13 mouse cellular contexts compared by ENCODE assay signal in the genomic region with DNA sequence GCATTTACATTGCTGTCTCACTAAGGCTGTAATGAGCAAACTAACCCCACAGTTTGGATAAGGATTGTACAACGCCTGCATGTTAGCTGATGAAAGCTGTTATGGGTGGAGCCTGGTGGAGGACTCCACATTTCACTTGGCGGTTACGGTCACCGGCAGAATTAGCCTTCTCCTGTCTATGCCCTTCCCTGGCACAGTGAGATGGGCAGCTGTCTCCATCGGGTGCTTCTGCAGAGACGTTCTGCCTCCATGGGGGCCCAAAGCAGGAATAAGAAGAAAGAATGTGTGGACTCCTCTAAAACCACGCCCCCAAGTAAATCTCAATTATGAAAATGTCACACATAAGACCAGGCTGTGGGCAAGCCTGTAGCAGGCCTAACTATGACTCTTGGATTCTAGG. TPM values are rescaled to one million over a fixed set of nuclear protein-coding genes. Genes with fewer than 3 reads are reported as not detected.
"Had no signal": no experiment of that assay in that cellular context is flagged by ENCODE, and none has a peak within 500 bp of the region (broad histone marks: within the 10 kb centered on the region; RNA-seq: fewer than 3 reads in every experiment).

No protein-coding gene starts in this region.

- H3K4me3 ChIP-seq: limb, embryonic 12.5 days; midbrain, embryonic 10.5 days; myocyte; neural tube, embryonic 15.5 days had no signal

- H3K36me3 ChIP-seq: limb, embryonic 12.5 days; midbrain, embryonic 10.5 days; neural tube, embryonic 15.5 days had no signal

- H3K4me1 ChIP-seq: limb, embryonic 12.5 days; midbrain, embryonic 10.5 days; neural tube, embryonic 15.5 days had no signal

- H3K4me2 ChIP-seq: limb, embryonic 12.5 days; neural tube, embryonic 15.5 days had no signal

- H3K27ac ChIP-seq: limb, embryonic 12.5 days; midbrain, embryonic 10.5 days; neural tube, embryonic 15.5 days; stomach, postnatal 0 days had no signal

- DNase-seq: kidney, postnatal 36 days; layer of hippocampus, adult 9-11 months; layer of hippocampus, postnatal 36 days; lung, adult 18-20 months; midbrain, embryonic 14.5 days; right cerebral cortex, adult 18-20 months; thymus, postnatal 4 days had no signal

- H3K9ac ChIP-seq: limb, embryonic 12.5 days; neural tube, embryonic 15.5 days had no signal

- H3K9me3 ChIP-seq: limb, embryonic 12.5 days; midbrain, embryonic 10.5 days; neural tube, embryonic 15.5 days had no signal

RNA-seq across cellular contexts. Expression of gene Cldn10, which starts 21.8 kb away (rescaled TPM):
- polyA plus RNA-seq: liver, adult 2 months; myocyte had no signal
